In the genomic region with DNA sequence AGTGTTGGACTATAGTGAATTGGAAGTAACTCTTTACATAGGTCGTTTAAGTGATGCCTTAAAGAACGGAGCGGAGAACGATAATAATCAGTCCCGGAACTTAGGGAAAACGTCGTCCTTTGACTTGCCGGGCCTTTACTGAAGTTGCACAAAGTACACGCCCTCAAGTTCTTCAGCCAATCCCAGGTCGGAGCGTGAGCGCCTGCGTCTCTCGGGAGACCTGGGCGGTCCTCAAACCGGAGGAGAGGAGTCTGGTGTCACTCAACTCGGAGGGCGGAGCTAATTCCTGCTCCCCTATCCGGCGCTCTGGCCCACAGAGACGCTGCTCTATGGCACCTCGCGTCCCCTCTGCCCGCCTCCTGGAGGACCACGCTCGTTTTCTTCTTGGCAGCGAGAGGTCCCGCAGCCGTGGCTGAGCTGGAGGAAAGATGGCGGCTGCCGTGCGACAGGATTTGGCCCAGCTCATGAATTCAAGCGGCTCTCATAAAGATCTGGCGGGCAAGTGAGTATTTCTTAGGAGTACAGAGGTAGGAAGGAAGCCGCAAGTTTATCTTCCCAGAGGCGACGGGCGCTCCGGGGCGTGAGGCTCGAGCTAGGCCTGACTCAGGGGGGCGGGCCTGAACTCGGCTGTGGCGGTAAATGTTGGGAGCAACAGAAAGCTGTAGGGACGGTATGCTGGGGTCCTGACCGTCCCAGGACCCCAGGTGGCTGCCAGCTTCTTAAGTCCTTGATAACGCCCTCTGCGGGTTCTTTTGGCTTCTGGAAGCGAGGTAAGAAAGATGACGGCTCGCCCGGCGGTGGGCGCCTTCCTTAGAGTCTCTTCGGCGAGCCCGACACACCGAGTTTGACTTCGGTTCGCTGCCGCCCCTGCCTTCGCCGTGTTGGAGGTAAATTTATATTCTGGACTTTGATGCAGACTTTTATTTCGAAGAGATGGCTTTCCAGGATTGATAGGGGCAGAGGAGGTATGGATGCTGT, we compare ENCODE assay signal across 1 mouse cellular context.
TF ChIP-seq lines count a peak whose summit lies in the region.

A gene (plus strand): TSS at position 261 of the 978 bp plus-strand sequence.

TF ChIP-seq in CH12.LX, 34 proteins besides CTCF, POLR2A, EP300 and RAD21 (continued from another document):
- TF ChIP-seq UBTF (IDR thresholded peaks at IDR 0.05; ENCODE audit: low read depth, low read length) (no peak), POLR2AphosphoS2 (IDR thresholded peaks at IDR 0.05; ENCODE audit: low read depth, low read length) (peak; percentile 59; the same call in 1 of the 2 replicates), BHLHE40 (IDR thresholded peaks at IDR 0.05; ENCODE audit: low read depth, low read length) (peak; percentile 52; the same call in 1 of the 2 replicates), RCOR1 (conservative IDR thresholded peaks at IDR 0.05; ENCODE audit: low read depth, low read length) (no peak; the same call in 1 of the 2 replicates), PAX5 (IDR thresholded peaks at IDR 0.05; ENCODE audit: low read length) (no peak), NELFE (IDR thresholded peaks at IDR 0.05; ENCODE audit: low read depth, low read length) (peak; percentile 87), KAT2A (IDR thresholded peaks at IDR 0.05; ENCODE audit: insufficient replicate concordance, low read length) (peak; percentile 88), ZNF384 (IDR thresholded peaks at IDR 0.05; ENCODE audit: low read depth, low read length) (0 out of 2 replicates have a peak, but pooled peaks have one; percentile 6), CHD1 (IDR thresholded peaks at IDR 0.05; ENCODE audit: low read depth, low read length) (no peak), ZKSCAN1 (IDR thresholded peaks at IDR 0.05; ENCODE audit: borderline replicate concordance, low read depth, low read length) (no peak), MAFK (IDR thresholded peaks at IDR 0.05; ENCODE audit: insufficient replicate concordance, low read length) (0 out of 2 replicates have a peak, but pooled peaks have one; percentile 35), NRF1 (IDR thresholded peaks at IDR 0.05; ENCODE audit: low read depth, low read length) (peak; percentile 77), SMC3 (IDR thresholded peaks at IDR 0.05; ENCODE audit: low read depth, low read length) (peak; percentile 8; the same call in 1 of the 2 replicates), SIN3A (IDR thresholded peaks at IDR 0.05; ENCODE audit: low read length) (peak; percentile 92), E2F4 (IDR thresholded peaks at IDR 0.05; ENCODE audit: insufficient replicate concordance, low read depth, low read length) (0 out of 2 replicates have a peak, but pooled peaks have one; percentile 62), MEF2A (IDR thresholded peaks at IDR 0.05; ENCODE audit: borderline replicate concordance, low read depth, low read length) (peak; percentile 88), MAZ (IDR thresholded peaks at IDR 0.05; ENCODE audit: low read depth, low read length) (0 out of 2 replicates have a peak, but pooled peaks have one; percentile 60), JUN (IDR thresholded peaks at IDR 0.05; ENCODE audit: insufficient read depth, low read depth, low read length) (0 out of 2 replicates have a peak, but pooled peaks have one; percentile 5), IRF4 (IDR thresholded peaks at IDR 0.05; ENCODE audit: low read depth, low read length) (peak; percentile 71; the same call in 1 of the 2 replicates), MAX (IDR thresholded peaks at IDR 0.05; ENCODE audit: low read length) (peak; percentile 74; the same call in 1 of the 2 replicates), ELF1 (IDR thresholded peaks at IDR 0.05; ENCODE audit: low read depth, low read length) (peak; percentile 82), ZC3H11A (IDR thresholded peaks at IDR 0.05; ENCODE audit: low read depth, low read length) (no peak), CHD2 (IDR thresholded peaks at IDR 0.05; ENCODE audit: low read length) (peak; percentile 91), GABPA (IDR thresholded peaks at IDR 0.05; ENCODE audit: insufficient replicate concordance, low read depth, low read length) (peak; percentile 92)
